Mouse (Mus musculus) midbrain, embryonic 11.5 days (tissue): Measurements from ENCODE around the gene Isy1. TPM values are rescaled to one million over a fixed set of nuclear protein-coding genes. Genes with fewer than 3 reads are reported as not detected.

ENCODE experiments used
- ATAC-seq: fragments of 200-750 bp; cut with Nextera tagmentation; 2 replicates; pipeline ENCODE4 v1.8.0; 2017; ENCODE audit warnings: moderate TSS enrichment, moderate library complexity; ENCODE audit not compliant: low FRiP score
- DNase-seq: peaks from one replicate; pipeline ENCODE4 v3.0.0; 2015; ENCODE audit warnings: low spot score; ENCODE audit errors: missing footprints
- H3K27ac ChIP-seq: fragments of 300-500 bp; sonication (generic); 2 replicates; pipeline ENCODE4 v1.5.1; 2014; ENCODE audit warnings: low read depth, low read length
- H3K27me3 ChIP-seq: fragments of 300-500 bp; sonication (generic); 2 replicates; pipeline ENCODE4 v1.6.1; 2014; ENCODE audit warnings: mild to moderate bottlenecking, low read length, moderate library complexity, mixed read lengths; ENCODE audit not compliant: control insufficient read depth, insufficient read depth
- H3K36me3 ChIP-seq: fragments of 300-500 bp; sonication (generic); 2 replicates; pipeline ENCODE4 v1.6.1; 2014; ENCODE audit warnings: mild to moderate bottlenecking, low read length, moderate library complexity, mixed read lengths; ENCODE audit not compliant: control insufficient read depth, insufficient read depth
- H3K4me1 ChIP-seq: fragments of 300-500 bp; sonication (generic); 2 replicates; pipeline ENCODE4 v1.6.1; 2014; ENCODE audit warnings: low read length; ENCODE audit not compliant: control insufficient read depth, insufficient read depth
- H3K4me2 ChIP-seq: fragments of 300-500 bp; sonication (generic); 2 replicates; pipeline ENCODE4 v1.6.1; 2014; ENCODE audit warnings: mild to moderate bottlenecking, moderate library complexity
- H3K4me3 ChIP-seq: fragments of 300-500 bp; sonication (generic); 2 replicates; pipeline ENCODE4 v1.5.1; 2014; ENCODE audit warnings: low read depth, low read length
- H3K9ac ChIP-seq: fragments of 300-500 bp; sonication (generic); 2 replicates; pipeline ENCODE4 v1.6.1; 2014; ENCODE audit warnings: low read length
- H3K9me3 ChIP-seq: fragments of 300-500 bp; sonication (generic); 2 replicates; pipeline ENCODE4 v1.6.1; 2016; ENCODE audit warnings: low read length; ENCODE audit not compliant: control insufficient read depth
- WGBS: fragments of 180-500 bp; shearing (Covaris S2); extraction: QIAGEN DNeasy Blood & Tissue Kit; methylation state at CpG from one replicate; pipeline ENCODE4 v1.1.7; 2014; 5-methylcytosine and 5-hydroxymethylcytosine counted together
- polyA plus RNA-seq: library from polyadenylated mRNA; unstranded; fragments of >200 nt; fragmentation: Nextera tagmentation; extraction: Ambion mirVana; gene quantifications from 2 replicates; pipeline ENCODE4 v1.2.1, GENCODE M21; 2014

Gene Isy1
- polyA plus RNA-seq, 1 experiment from 2014 or later: 66.4 TPM

- Histone ChIP-seq H3K9ac (no peak overlapping the region), H3K4me2 (no peak overlapping the region), H3K27me3 (no peaks in the 10 kb centered on the region), H3K27ac (no peak overlapping the region), H3K9me3 (no peaks in the 10 kb centered on the region), H3K36me3 (no peaks in the 10 kb centered on the region; the same call in 1 of the 2 replicates), H3K4me1 (no peaks in the 10 kb centered on the region), H3K4me3 (no peak overlapping the region)
- WGBS: 96% methylated on average over 6 of the region's 6 CpGs
- ATAC-seq: no peak
- DNase-seq: no peak
Measured at GRCm38 (mm10) chr6:87789791-87790190, 48.8 kb downstream of the Isy1 start.

DNA sequence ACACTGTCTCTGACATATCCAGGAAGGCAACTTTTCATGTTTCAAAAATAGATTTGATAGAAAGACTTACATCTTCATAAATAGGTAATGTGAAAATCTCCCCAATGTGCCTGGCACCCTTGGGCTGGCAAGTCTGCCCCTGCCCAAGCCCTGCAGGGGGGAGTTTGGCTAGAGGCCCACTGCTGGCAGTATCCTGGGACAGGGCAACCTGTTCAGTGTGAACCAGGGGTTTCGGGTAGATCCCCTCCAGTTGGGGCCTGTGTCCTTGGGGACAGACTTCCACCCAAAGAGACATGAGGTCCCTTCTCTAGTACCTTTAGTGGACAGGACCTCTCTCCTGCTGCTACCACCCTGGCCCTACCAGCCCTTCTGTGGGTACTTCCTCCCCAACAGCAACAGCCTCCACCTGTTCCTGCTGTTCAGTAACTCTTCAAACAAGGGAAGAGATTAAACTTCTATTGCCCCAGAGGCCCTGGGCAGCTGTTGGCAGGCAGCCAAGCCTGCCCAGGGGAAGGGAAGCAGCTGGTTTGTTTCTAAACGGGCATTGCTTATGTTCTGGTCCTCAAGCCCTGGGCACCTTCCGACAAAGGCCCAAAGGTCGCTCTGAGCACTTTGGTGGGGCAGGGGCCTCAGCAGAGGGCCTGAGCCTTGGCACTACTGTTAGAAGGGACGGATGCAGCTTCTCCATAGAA, 49.6 kb downstream of the Isy1 start:
- no peaks in the 10 kb centered on the region for H3K9me3 ChIP-seq
- no peaks in the 10 kb centered on the region for H3K4me1 ChIP-seq
- no peak overlapping the region for H3K9ac ChIP-seq
- no peak overlapping the region for H3K4me3 ChIP-seq
- no peak overlapping the region for H3K4me2 ChIP-seq
- no peak for DNase-seq
- H3K36me3 ChIP-seq: no peaks in the 10 kb centered on the region; the same call in 1 of the 2 replicates
- no peak overlapping the region for H3K27ac ChIP-seq
- ATAC-seq: no peak
- 74% methylated on average over 5 of the region's 5 CpGs for WGBS
- H3K27me3 ChIP-seq: no peaks in the 10 kb centered on the region

DNA sequence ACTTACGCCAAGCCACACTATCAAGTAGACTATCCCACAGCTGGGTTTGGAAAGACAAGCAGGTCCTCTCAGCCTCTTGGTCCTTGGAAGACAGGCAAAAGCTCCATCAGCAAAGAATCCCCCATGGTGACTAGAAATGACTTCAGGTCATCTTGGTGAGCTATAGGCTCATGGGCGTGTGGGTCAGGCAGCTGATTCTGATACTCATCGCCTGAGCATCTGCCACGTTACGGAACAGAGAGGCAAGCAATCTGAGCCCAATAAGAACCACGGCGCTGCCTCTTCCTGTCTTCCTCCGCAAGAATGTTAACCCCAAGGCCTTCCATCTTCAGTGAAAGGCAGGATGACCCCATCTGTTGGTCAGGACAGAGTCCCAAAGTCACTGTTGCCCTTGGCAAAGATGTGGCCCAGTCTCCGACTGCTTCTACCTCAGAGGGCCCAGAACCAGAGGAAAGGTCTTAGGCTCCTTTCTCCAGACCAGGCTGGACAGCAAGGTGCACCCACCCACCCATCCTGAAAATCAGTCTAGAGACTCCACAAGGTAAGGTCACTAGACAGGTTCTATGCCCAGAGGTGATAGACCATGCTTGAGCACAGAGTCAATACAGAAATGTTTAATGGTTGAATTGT, 50.2 kb downstream of the Isy1 start:
- no peak overlapping the region for H3K4me2 ChIP-seq
- ATAC-seq: no peak
- H3K4me3 ChIP-seq: no peak overlapping the region
- no peaks in the 10 kb centered on the region for H3K9me3 ChIP-seq
- DNase-seq: no peak
- H3K9ac ChIP-seq: no peak overlapping the region
- WGBS: 93% methylated on average over 9 of the region's 9 CpGs
- no peaks in the 10 kb centered on the region for H3K4me1 ChIP-seq
- no peak overlapping the region for H3K27ac ChIP-seq
- no peaks in the 10 kb centered on the region for H3K27me3 ChIP-seq
- no peaks in the 10 kb centered on the region; the same call in 1 of the 2 replicates for H3K36me3 ChIP-seq

GRCm38 (mm10) chr6:87787108-87787890, 51.3 kb downstream of the Isy1 start:
- Histone ChIP-seq H3K36me3 (no peaks in the 10 kb centered on the region; the same call in 1 of the 2 replicates), H3K4me3 (no peak overlapping the region), H3K27me3 (no peaks in the 10 kb centered on the region), H3K4me1 (no peaks in the 10 kb centered on the region), H3K4me2 (no peak overlapping the region), H3K9me3 (no peaks in the 10 kb centered on the region), H3K27ac (no peak overlapping the region), H3K9ac (no peak overlapping the region)
- WGBS: 84% methylated on average over 6 of the region's 6 CpGs
- ATAC-seq: no peak
- DNase-seq: peak; percentile 77

- Histone ChIP-seq H3K9me3 (no peaks in the 10 kb centered on the region), H3K4me1 (no peaks in the 10 kb centered on the region), H3K27ac (no peak overlapping the region), H3K4me2 (no peak overlapping the region), H3K9ac (no peak overlapping the region), H3K36me3 (no peaks in the 10 kb centered on the region; the same call in 1 of the 2 replicates), H3K4me3 (no peak overlapping the region), H3K27me3 (no peaks in the 10 kb centered on the region)
- no peak for ATAC-seq
- WGBS: 86% methylated on average over 5 of the region's 5 CpGs
- no peak for DNase-seq
Measured at GRCm38 (mm10) chr6:87786621-87787020, 52.0 kb downstream of the Isy1 start.

GRCm38 (mm10) chr6:87784033-87784432, 54.6 kb downstream of the Isy1 start:
- 82% methylated on average over 8 of the region's 8 CpGs for WGBS
- Histone ChIP-seq H3K9me3 (no peaks in the 10 kb centered on the region), H3K36me3 (no peaks in the 10 kb centered on the region), H3K4me2 (no peak overlapping the region), H3K4me1 (no peaks in the 10 kb centered on the region), H3K27ac (no peak overlapping the region), H3K9ac (no peak overlapping the region), H3K27me3 (no peaks in the 10 kb centered on the region), H3K4me3 (no peak overlapping the region)
- DNase-seq (no peak), ATAC-seq (no peak)

DNA sequence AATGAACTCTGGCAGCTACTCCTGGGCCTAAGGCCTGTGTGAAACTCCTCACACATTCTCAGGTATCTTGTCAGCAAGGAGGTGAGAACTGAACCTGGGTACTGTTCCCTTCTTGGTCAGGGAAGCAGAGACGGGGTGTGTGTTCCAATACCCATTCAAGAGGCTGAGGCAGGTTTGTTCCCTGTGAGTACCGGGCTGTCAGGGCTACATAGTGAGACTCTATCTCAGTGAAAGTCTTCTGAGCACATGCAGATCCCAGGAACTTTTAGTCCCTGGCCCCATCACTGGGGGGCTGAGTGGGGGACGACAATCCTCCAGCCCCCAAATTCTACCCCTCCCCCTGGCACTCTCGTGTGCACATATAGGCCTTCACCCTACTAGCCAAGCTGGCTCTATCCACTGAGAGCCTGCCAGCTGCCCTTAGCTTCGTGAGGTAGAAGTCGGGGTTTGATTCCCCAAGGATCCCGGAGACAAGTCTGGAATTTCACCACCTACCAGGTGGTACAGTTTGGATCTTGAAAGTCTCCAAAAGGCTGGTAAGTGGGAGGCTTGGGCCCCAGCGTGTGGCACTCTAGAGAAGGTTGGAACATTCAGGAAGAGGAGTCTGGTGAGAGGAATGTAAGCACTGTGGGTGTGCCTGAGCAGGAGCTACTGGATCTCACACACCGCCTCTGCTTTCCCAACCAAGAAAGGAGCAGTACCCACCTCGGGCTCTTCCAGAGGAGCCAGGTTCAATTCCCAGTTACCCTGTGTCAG, 57.9 kb downstream of the Isy1 start:
- no peak overlapping the region for H3K4me2 ChIP-seq

GRCm38 (mm10) chr6:87779174-87780165, 59.1 kb downstream of the Isy1 start:
- no peak overlapping the region for H3K9ac ChIP-seq
- ATAC-seq: no peak
- 88% methylated on average over 11 of the region's 11 CpGs for whole genome bisulfite sequencing

More for the DNA sequence above, 57.9 kb downstream of the Isy1 start:
- no peak for ATAC-seq
- Histone ChIP-seq H3K36me3 (no peaks in the 10 kb centered on the region), H3K4me3 (no peak overlapping the region), H3K27ac (no peak overlapping the region), H3K4me1 (no peaks in the 10 kb centered on the region), H3K9ac (no peak overlapping the region), H3K9me3 (no peaks in the 10 kb centered on the region), H3K27me3 (no peaks in the 10 kb centered on the region)
- DNase-seq: no peak
- WGBS: 81% methylated on average over 10 of the region's 10 CpGs

More at GRCm38 (mm10) chr6:87779174-87780165, 59.1 kb downstream of the Isy1 start:
- Histone ChIP-seq H3K27me3 (no peaks in the 10 kb centered on the region), H3K4me1 (no peaks in the 10 kb centered on the region), H3K9me3 (no peaks in the 10 kb centered on the region), H3K36me3 (no peaks in the 10 kb centered on the region), H3K4me3 (no peak overlapping the region), H3K4me2 (no peak overlapping the region), H3K27ac (no peak overlapping the region)
- DNase-seq: no peak
